Mouse (Mus musculus): ENCODE results near the gene Mypn.

DNA sequence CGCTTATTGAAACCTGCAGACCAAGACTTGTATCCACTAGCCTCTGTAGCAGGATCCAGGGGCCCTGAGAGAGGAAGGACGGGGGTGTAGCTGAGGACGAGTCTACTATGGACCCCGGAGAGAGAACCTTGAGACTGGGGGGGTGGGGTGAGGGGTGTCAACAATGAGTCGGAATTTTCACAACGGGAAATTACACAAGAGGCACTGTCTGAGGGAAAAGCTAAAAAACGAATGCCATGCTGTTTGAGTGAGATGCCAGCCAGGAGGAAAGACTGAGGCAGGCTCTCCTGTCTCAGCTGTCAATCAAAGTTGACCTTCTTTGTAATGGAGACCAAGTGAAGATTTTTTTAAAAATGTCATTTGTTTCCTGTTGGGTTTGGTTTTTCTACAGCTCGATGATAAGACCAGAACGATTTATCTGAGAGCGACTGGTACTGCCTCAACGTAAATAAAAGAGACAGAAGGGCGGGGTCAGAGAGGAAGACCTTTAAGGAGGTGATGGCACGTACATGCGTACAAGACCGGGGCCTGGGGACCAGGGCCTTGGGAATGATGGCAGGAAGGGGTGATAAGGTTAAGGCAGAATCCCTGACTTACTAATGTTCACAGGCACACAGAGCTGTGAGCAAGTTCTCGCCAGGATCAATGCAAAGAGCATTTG lies 37.9 kb downstream of the Mypn start:
- no peak for TF ChIP-seq TAL1 (IDR thresholded peaks at IDR 0.05; ENCODE audit: low read length)
- no peak for TF ChIP-seq GATA1 (IDR thresholded peaks at IDR 0.05; ENCODE audit: low read length)

Measured in erythroblast, embryonic 14.5 days (primary cell).